Mouse (Mus musculus) gastrocnemius, postnatal 14 days (tissue): ENCODE results near the gene Caskin1. TPM values are rescaled to one million over a fixed set of nuclear protein-coding genes. Genes with fewer than 3 reads are reported as not detected.

Source experiments
- DNase-seq: peaks from one replicate; pipeline ENCODE4 v3.0.0; 2021; ENCODE audit warnings: mixed read lengths
- intact Hi-C: fragments of 180-260 bp; cut with DNase I; formaldehyde crosslinking; loops from one replicate; pipeline ENCODE4 v1.15.1; 2025; ENCODE audit warnings: low total_unique reads
- total RNA-seq, 2 experiments: library from RNA; stranded (reverse); gene quantifications; 2 replicates each; pipeline ENCODE4 v1.2.3; 2021

Gene Caskin1
- total RNA-seq, 2 experiments from 2014 or later, result 0.22 to 0.31 TPM

DNA sequence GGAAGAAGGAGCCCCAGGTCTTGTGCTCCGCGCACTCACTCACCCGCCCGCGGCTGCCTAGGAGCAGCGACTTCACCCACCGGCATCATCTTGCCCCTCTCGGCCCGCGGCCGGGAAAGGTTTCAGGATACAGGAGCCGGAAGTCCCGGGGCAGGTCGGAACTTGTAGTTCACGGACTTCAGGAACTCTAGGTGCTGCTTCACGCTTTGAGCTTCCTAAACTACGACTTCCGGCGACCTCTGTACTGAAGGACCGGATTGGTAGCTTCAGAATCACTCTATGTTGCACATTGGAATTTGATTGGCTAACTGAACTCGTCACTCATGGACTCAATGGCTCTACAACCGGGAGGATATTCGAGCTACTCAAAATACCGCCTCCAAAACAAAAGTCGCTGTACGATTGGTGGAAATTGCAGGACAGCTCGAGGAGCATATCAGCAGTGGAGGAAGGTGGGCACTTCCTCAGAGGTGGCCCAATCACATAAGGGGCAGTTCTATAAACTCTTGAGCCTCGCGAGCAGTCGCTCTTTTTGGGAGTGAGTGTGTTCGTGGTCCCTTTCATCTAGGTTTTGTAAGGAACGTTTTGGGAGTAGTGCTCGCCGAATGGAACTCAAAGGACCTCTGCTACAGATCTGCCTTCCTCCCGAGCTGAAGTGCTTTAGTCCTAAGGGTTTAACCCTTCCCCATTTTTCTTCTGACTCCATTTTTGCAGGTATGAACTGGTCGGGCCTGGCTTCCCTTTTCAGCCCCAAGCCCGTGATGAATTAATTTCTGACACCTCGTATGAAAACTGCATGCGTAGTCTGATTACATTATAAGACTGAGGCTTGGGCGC is 39.5 kb downstream of the Caskin1 start, which contains the start of gene Traf7:
TSS of gene Traf7 (minus strand) at position 216 of the 837 bp plus-strand sequence.
- DNase-seq, result peak; percentile 93
- intact Hi-C loops, result loop anchor here (5.0 kb wide), 1 partner anchor 41 kb away; the partner anchor contains the start of gene Caskin1

DNA sequence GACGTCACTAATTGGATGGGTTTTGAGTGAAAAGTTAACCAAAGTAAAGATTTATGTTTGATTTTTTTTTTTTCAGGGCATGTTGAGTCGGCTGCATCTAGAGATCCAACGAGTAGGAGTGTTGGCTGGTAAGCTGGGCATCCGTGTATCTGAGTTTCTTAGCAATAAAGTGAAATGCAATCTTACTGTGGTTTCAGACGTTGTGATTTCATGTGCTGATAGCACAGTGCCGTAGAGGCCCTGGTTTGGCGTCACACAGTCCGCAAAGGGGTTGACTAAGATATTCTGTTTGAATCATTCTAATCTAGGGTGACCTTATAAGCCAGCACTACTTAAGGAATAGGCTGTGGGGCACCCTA is 40.1 kb downstream of the Caskin1 start:
- DNase-seq, result no peak
- intact Hi-C loops, result loop anchor here (5.0 kb wide), 1 partner anchor 41 kb away; the partner anchor contains the start of gene Caskin1

DNA sequence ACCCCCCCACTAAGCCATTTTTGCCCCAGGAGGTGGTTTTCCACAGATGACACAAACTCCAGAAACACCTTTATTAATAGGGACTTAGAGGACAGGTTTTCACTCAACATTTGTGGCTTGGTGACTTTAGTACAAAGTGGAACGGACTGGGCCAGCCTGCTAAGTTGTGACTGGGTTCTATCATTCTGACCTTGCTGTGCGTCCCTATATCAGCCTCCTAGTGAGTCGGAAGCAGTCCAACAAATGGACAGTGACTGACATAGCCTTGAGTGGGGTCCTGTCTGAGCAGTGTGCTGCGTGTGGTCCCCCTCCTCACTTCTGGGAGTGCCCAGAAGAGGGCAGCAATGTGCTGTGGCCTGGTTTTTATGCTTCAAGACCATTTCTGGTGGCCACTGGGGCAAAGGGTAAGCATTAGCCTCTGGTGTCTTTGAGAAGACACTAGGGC is 40.6 kb downstream of the Caskin1 start:
- DNase-seq, result peak; percentile 44
- intact Hi-C loops, result loop anchor here (5.0 kb wide), 1 partner anchor 42 kb away; the partner anchor contains the start of gene Caskin1

DNA sequence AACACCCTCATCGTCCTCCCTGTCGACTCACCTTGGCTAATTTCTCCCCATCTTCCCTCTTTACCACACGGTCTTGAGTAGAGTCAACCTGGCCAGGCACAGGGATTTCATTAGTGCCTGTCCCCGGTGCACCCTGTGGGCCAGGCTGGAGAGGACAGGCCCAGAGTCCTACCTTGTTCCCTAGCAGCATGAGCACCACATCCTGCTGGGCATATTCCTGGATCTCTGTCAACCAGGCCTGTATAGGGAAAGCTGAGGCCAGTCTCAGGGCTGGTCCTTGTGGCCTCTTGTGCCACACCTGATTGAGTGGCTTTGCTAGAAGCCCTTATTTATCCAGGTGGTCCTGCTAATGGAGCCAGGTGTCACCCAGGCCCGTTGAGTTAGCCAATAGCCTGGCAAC is 41.5 kb downstream of the Caskin1 start:
- intact Hi-C loops, result loop anchor here (5.0 kb wide), 2 partner anchors 43 to 122 kb away; partner anchors contain the start of genes Caskin1 and Slc9a3r2
- no peak for DNase-seq

DNA sequence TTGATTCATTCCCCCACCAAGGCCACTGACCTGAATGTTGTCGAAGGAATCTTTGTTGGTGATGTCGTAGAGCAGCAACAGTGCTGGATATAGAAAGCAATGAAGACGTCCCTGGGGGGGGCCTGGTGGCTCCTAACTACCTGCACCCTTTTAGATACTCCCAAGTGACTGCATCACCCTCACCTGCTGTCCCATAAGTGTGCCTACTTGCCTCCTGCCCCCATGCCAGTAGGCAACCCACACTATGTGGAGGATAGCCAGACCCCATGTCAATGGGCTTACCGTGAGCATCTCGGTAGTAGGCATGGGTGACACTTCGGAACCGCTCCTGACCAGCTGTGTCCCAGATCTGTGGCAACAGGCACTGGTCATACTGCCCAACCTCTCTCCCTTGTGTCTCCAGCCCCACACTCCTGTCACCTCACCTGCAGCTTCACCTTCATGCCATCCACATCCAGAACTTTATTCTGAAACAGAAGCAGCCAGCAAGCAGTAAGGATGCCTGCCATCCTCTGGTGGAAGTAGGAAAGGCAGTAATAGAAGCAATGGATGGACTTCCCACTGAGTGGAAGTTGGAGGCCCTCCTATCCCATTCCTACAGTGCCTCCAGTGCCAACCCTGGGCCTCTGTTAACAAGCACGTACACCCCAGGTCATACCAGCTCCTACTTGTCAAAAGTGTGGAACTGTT is 42.1 kb downstream of the Caskin1 start:
- intact Hi-C loops, result loop anchor here (5.0 kb wide), 1 partner anchor 122 kb away; the partner anchor contains the start of gene Slc9a3r2
- DNase-seq, result no peak

DNA sequence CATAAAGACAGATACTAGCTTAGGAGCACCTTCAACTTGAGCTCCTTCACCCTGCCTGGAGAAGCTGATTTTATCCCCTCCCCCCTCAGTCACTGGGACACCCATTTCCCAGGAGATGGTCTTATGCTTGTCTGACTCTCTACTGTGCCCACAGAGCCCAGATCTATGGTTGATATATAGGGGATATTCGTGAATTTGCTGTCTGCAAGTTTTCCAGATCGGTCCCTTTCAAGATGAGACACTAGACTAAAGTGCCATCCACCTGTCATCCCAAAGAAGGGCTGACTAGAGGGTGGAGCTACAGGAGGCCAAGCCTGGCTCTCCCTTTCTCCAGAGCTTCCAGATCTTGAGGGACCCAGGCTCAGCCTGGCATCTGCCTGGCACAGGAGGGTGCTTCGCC is 42.7 kb downstream of the Caskin1 start:
- intact Hi-C loops, result loop anchor here (5.0 kb wide), 1 partner anchor 121 kb away; the partner anchor contains the start of gene Slc9a3r2
- no peak for DNase-seq

DNA sequence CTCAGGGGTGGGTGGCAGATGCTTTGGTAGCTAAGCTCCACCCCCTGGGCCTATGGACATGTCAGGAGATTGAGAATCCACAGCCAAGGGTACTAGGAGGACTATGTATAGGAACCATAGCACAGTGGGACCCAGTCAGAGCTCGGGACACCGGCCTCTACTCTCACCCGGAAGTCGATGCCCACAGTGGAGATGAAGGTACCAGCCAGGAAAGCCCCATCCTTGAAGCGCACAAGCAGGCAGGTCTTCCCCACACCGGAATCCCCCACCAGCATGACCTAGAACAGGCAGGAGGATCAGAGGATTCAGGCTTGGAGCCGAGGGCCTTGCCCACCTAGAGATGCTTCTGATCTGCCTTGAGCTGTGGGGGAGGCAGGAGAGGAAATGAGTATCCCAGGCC is 43.6 kb downstream of the Caskin1 start:
- DNase-seq, result no peak
- intact Hi-C loops, result loop anchor here (5.0 kb wide), 1 partner anchor 120 kb away; the partner anchor contains the start of gene Slc9a3r2

DNA sequence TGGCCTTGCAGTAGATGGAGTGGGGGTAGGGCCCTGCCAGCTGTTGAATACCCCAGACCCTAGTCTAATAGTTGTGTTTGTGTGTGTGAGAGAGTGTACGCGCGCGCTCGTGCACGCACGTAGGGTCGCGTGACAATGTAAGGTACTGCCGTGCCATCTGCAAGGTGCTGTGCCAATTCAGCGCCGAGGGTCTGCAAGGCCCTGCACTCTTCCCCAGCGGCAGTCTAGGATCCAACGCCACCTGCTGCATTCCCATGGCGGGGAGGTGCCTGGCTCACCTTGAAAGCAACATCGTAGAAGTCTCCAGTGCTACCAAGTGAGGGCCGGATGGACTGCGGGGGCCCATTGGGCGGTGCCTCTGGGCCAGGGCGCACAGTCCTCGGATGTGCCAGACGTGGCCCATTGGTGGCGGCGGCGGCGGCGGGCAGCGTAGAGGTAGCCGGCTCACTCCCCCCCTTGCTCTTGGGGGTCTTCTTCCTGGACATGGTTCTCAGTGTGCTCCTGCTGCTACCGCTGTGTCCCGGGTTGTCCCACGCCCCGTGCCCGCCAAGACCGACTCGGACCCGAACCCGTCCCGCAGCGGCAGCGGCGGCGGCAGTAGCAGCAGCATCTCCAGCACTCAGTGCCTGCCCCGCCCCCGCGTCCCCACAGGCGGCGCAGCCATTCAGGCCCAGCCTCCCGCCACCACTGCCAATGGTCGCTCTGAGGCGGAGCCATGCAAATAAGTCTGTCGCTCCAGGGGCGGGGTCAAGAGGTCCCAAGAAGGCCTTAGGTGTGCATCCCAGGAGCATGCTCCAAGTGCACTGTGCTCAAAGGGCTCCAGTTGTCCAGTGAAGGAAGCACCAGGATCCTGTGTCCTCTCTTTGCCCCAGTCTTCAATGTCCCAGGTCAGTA is 44.9 kb downstream of the Caskin1 start:
- intact Hi-C loops, result loop anchor here (5.0 kb wide), 1 partner anchor 119 kb away; the partner anchor contains the start of gene Slc9a3r2
- DNase-seq, result peak; percentile 87

DNA sequence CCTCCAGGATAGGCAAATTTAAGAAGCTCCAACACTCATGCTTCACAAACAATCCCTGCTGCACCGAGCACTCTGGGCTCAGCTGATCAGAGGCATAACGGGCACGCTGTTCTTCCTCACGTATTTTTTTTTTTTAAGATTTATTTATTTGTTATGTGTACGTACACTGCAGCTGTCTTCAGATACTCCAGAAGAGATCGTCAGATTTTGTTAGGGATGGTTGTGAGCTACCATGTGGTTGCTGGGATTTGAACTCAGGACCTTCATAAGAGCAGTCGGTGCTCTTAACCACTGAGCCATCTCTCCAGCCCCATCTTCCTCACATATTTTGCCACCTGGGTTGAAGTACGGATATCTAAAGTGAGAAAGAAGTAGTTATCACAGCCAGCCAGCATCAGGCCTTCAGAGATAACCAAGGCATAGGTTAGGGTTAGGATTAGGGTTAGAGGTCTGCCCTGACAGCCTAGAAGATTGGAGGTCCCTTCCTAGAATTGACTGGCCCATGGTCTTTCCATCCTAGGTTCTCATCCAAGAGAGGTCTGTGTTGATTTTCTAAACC is 45.8 kb downstream of the Caskin1 start, which contains the start of gene Rab26:
TSS of gene Rab26 (minus strand) at position 51 of the 559 bp plus-strand sequence.
- intact Hi-C loops, result loop anchor here (5.0 kb wide), 1 partner anchor 118 kb away; the partner anchor contains the start of gene Slc9a3r2
- no peak for DNase-seq

DNA sequence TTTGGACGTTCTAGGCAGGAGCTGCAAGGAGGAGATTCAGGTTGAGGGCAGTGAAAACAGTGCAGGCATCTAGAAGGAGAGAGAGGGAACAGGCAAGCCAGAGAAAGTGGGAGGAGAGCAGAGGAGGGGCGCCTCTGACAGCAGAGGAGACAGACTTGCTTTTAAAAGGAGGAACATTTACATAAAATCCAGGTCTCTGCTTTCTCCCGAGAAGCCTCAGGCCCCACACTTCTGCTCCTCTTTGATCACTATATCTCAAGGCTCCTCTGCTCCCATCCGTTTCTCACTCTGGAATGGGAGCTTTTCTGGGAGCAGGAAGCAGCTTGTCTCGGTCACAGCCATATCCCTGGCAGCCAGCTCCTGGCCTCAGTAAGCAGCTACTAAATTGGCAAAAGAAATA is 46.9 kb downstream of the Caskin1 start:
- intact Hi-C loops, result no loop called here
- no peak for DNase-seq

DNA sequence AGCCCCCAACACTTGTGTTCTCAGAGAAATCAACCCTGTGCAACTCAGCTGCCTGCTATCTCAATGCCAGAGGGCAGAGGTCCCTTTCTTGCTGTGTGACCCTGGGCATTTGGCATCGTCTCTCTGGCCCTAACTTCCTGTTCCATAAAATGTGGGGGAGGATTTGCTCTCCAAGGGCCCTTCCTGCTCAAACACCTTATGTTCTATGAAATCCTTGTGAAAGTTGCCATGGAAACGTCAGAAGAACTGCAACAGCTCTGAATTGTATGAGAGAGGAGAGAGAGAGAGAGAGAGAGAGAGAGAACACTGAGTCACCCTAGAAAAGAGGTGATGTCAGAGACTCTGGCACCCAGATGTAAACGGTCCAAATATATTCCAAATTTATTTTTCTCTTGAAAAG is 49.1 kb downstream of the Caskin1 start:
- DNase-seq, result no peak
- intact Hi-C loops, result no loop called here

DNA sequence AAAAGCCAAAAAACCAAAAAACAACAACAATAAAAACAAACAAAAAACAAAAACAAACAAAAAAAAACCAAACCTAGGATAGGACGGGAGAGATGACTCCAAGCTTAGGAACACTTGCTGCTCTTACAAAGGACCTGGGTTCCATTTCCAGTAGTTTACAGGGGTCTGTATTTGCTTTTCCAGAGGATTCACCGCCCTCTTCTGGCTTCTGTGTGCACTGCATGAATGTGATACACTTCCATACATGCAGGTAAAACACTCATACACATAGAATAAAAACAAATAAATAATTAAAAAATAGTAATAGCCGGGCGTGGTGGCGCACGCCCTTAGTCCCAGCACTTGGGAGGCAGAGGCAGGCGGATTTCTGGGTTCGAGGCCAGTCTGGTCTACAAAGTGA is 50.5 kb downstream of the Caskin1 start:
- DNase-seq, result peak; percentile 23
- intact Hi-C loops, result no loop called here

DNA sequence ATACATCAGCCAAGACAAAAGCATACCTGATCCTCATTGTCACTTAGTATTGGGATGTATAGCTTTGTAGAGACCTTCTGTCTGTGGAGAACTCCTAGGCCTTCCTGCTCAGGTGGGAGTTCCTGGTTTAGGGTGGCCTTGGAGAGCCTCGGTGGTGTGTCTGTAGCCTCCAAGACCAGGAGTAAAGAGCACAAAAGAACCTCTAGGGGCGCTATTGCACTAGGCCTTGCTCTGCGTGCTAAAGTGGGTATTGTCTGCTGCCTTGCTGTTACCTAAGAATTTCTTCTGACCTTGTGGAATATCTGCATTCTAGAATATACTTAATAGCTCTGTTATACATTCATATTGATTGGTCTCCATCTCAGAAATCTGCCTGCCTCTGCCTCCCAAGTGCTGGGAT is 52.0 kb downstream of the Caskin1 start:
- intact Hi-C loops, result no loop called here
- no peak for DNase-seq

DNA sequence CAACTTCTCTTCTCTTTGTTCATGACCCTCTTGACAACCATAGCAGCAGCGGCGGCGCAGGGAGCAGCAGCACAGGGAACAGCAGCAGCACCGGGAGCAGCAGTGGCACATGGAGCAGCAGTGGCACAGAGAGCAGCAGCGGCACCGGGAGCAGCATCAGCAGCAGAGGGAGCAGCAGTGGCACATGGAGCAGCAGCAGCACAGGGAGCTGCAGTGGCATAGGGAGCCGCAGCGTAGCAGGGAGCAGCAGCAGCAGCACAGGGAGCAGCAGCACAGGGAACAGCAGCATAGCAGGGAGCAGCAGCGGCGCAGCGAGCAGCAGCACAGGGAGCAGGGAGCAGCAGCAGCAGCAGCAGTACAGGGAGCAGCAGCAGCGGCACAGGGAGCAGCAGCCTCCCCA is 56.2 kb downstream of the Caskin1 start:
- intact Hi-C loops, result no loop called here
- no peak for DNase-seq

DNA sequence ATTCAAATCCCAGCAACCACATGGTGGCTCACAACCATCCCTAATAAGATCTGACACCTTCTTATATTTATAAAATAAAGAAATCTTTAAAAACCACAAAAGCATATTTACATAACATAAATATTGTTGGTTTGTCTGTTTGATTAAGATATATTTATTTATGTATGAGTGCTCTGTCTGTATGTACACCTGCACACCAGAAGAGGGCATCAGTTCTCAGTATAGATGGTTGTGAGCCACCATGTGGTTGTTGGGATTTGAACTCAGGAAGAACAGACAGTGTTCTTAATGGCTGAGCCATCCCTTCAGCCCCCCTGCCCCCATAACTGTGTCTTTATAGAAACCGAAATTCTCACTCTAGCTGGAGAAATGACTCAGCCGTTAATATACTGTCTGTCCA is 56.8 kb downstream of the Caskin1 start:
- intact Hi-C loops, result no loop called here
- no peak for DNase-seq

DNA sequence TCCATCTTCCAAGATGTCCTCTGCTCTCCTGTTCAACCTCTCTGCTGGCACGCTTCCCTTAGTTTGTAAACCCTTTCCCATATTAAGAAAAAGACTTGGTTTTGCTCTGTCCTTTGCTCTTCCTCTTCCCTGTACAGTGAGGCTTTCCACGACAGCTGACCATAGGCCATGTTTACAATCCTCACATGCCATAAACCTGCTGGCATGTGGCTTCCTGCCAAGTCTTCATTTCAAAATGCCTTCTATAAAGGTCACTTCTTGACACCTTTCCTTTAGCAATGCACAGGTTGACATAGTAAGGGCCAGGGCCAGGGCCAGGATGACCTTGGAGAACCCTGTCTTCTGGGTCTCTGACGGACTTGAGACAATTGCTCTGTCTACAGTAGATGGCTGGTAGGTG is 57.8 kb downstream of the Caskin1 start:
- DNase-seq, result no peak
- intact Hi-C loops, result no loop called here

DNA sequence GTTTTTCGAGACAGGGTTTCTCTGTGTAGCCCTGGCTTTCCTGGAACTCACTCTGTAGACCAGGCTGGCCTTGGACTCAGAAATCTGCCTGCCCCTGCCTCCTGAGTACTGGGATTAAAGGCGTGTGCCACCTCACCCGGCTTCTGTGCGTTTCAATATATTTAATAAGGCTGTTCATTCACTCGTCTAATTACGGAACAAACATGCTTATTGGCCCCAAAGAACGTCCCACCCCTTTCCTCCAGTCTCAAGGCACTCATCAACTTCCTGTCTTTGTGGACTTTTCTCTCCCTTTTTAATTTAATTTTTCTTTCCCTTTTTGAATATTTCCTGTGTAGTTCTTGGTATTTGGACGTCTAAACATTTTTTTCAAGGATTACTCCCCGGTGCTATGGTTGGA is 60.0 kb downstream of the Caskin1 start:
- no peak for DNase-seq
- intact Hi-C loops, result no loop called here

DNA sequence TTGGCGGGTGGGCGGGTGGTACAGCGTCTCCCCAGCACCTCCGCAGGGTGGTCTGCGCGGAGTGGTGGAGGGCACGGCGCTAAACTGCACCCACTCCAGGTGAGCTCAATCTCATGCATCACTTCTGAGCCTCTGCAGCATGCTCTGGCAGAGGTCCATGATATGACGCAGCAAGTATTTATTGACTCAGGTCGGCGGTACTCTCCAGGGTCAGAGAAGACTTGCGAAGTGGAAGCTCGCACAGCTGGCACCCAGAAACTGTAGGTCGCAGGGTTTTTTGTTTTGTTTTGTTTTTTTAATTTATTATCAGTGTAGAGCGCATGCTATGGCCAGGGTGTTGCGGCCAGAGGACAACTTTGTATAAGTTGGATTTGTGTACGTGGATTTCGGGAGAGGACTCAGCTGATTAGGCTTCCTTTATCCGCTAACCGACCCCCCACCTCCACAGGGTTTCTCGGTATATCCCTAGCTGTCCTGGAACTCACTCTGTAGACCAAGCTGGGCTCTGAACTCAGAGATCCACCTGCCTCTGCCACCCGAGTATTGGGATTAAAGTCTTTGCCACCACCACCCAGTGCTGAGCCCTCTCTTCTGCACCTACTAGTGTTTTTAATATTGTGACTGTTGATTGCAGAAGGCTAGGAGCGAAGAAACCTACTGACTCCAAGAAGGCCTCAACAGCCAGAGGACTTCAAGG is 60.7 kb downstream of the Caskin1 start:
- intact Hi-C loops, result no loop called here
- DNase-seq, result no peak
